Mouse (Mus musculus) central nervous system, embryonic 18 days (tissue): Measurements from ENCODE around the gene Syne4. TPM values are rescaled to one million over a fixed set of nuclear protein-coding genes. Genes with fewer than 3 reads are reported as not detected.

Experiments used
- polyA plus RNA-seq: library from polyadenylated mRNA; depleted of rRNA; stranded (reverse); fragments of >200 nt; gene quantifications from 2 replicates; pipeline ENCODE4 v1.2.3, GENCODE M21; 2012; rRNA removed

The Syne4 gene
- polyA plus RNA-seq, result 21.0 and 25.5 TPM in 2 replicates

GRCm38 (mm10) chr7:30314721-30315155, at the start of gene Syne4:
Syne4 (plus strand) TSS chr7:30314807.

GRCm38 (mm10) chr7:30279951-30280669, 34.5 kb upstream of the Syne4 start, which contains the start of the genes Thap8 and Wdr62:
Thap8 (plus strand) TSS chr7:30280094.
Wdr62 (minus strand) TSS chr7:30280419.

GRCm38 (mm10) chr7:30291215-30292131, 23.1 kb upstream of the Syne4 start, which contains the start of gene Clip3:
Clip3 (plus strand) TSS chr7:30291728.

GRCm38 (mm10) chr7:30308076-30309005, 6.3 kb upstream of the Syne4 start, which contains the start of gene Alkbh6:
Alkbh6 (plus strand) TSS chr7:30308717.

GRCm38 (mm10) chr7:30321539-30322284, 7.1 kb downstream of the Syne4 start, which contains the start of gene E130208F15Rik:
E130208F15Rik (plus strand) TSS chr7:30321740.

GRCm38 (mm10) chr7:30323795-30324194, 9.2 kb downstream of the Syne4 start, which contains the start of gene Sdhaf1:
Sdhaf1 (minus strand) TSS chr7:30323895.

GRCm38 (mm10) chr7:30362652-30363343, 48.2 kb downstream of the Syne4 start, which contains the start of gene Lrfn3:
Lrfn3 (minus strand) TSS chr7:30362772.

Other genes starting within 250 kb of the Syne4 start
- 5.2 and 5.8 TPM in 2 replicates for gene Zfp82, start 241.9 kb upstream of the Syne4 start, polyA plus RNA-seq
- gene Gm26920, start 224.4 kb upstream of the Syne4 start, polyA plus RNA-seq, result 0.21 and 0.54 TPM in 2 replicates
- gene Zfp566, start 224.3 kb upstream of the Syne4 start, polyA plus RNA-seq, result 11.0 and 11.6 TPM in 2 replicates
- gene Zfp260, start 220.0 kb upstream of the Syne4 start, polyA plus RNA-seq, result 41.1 and 42.5 TPM in 2 replicates
- 11.5 and 11.7 TPM in 2 replicates for gene Zfp382, start 192.9 kb upstream of the Syne4 start, polyA plus RNA-seq
- 66.7 and 71.2 TPM in 2 replicates for gene Zfp146, start 145.1 kb upstream of the Syne4 start, polyA plus RNA-seq
- gene Cox7a1, start 130.7 kb upstream of the Syne4 start, polyA plus RNA-seq, result 2.9 and 6.4 TPM in 2 replicates
- gene Capns1, start 116.0 kb upstream of the Syne4 start, polyA plus RNA-seq, result 238 and 244 TPM in 2 replicates
- gene Polr2i, start 82.9 kb upstream of the Syne4 start, polyA plus RNA-seq, result 286 TPM in 2 replicates
- gene Tbcb, start 82.5 kb upstream of the Syne4 start, polyA plus RNA-seq, result 204 and 220 TPM in 2 replicates
- gene Ovol3, start 79.1 kb upstream of the Syne4 start, polyA plus RNA-seq, result 0.08 and 0.16 TPM in 2 replicates
- 0.16 and 0.28 TPM in 2 replicates for gene Thap8, start 34.7 kb upstream of the Syne4 start, polyA plus RNA-seq
- gene Wdr62, start 34.4 kb upstream of the Syne4 start, polyA plus RNA-seq, result 8.5 and 9.6 TPM in 2 replicates
- 222 and 254 TPM in 2 replicates for gene Clip3, start 23.1 kb upstream of the Syne4 start, polyA plus RNA-seq
- gene Alkbh6, start 6.1 kb upstream of the Syne4 start, polyA plus RNA-seq, result 121 TPM in 2 replicates
- 0.36 and 0.45 TPM in 2 replicates for gene E130208F15Rik, start 6.9 kb downstream of the Syne4 start, polyA plus RNA-seq
- gene Sdhaf1, start 9.1 kb downstream of the Syne4 start, polyA plus RNA-seq, result 15.9 and 17.6 TPM in 2 replicates
- 21.8 and 27.0 TPM in 2 replicates for gene Lrfn3, start 48.0 kb downstream of the Syne4 start, polyA plus RNA-seq
- gene Tyrobp, start 99.0 kb downstream of the Syne4 start, polyA plus RNA-seq, result 20.3 and 25.9 TPM in 2 replicates
- 0.96 TPM in 1 of 2 replicates, not detected in the other for gene Hcst, start 105.0 kb downstream of the Syne4 start, polyA plus RNA-seq
- gene Nfkbid, start 106.9 kb downstream of the Syne4 start, polyA plus RNA-seq, result 3.8 and 3.9 TPM in 2 replicates
- 647 and 667 TPM in 2 replicates for gene Aplp1, start 130.7 kb downstream of the Syne4 start, polyA plus RNA-seq
- gene Kirrel2, start 142.9 kb downstream of the Syne4 start, polyA plus RNA-seq, result 0.17 and 0.40 TPM in 2 replicates
- gene Nphs1, start 143.5 kb downstream of the Syne4 start, polyA plus RNA-seq, result 0.18 and 0.56 TPM in 2 replicates
- not detected in 2 replicates for gene Prodh2, start 178.8 kb downstream of the Syne4 start, polyA plus RNA-seq
- 165 and 210 TPM in 2 replicates for gene Arhgap33, start 220.3 kb downstream of the Syne4 start, polyA plus RNA-seq
- 7.0 and 8.7 TPM in 2 replicates for gene Hspb6, start 237.4 kb downstream of the Syne4 start, polyA plus RNA-seq
- 20.1 and 22.2 TPM in 2 replicates for gene Proser3, start 237.5 kb downstream of the Syne4 start, polyA plus RNA-seq
- gene Lin37, start 245.0 kb downstream of the Syne4 start, polyA plus RNA-seq, result 47.1 and 50.2 TPM in 2 replicates
- 85.4 and 92.4 TPM in 2 replicates for gene U2af1l4, start 248.5 kb downstream of the Syne4 start, polyA plus RNA-seq
- 4.8 and 6.0 TPM in 2 replicates for gene Gm49396, start 248.5 kb downstream of the Syne4 start, polyA plus RNA-seq
- 131 and 143 TPM in 2 replicates for gene Psenen, start 248.8 kb downstream of the Syne4 start, polyA plus RNA-seq